Mouse (Mus musculus) embryonic facial prominence, embryonic 10.5 days (tissue): ENCODE results near the gene Irx5. TPM values are rescaled to one million over a fixed set of nuclear protein-coding genes. Genes with fewer than 3 reads are reported as not detected.

Source experiments
- DNase-seq: peaks from one replicate; pipeline ENCODE4 v3.0.0-alpha.2; 2017; ENCODE audit warnings: low spot score
- H3K27ac ChIP-seq: fragments of 300-500 bp; sonication (generic); replicated peaks from 2 replicates; pipeline ENCODE4 v1.5.1; 2016; ENCODE audit warnings: mild to moderate bottlenecking
- H3K27me3 ChIP-seq: fragments of 300-500 bp; sonication (generic); replicated peaks from 2 replicates; pipeline ENCODE4 v1.6.1; 2016; ENCODE audit warnings: low read depth, mild to moderate bottlenecking; ENCODE audit not compliant: poor library complexity, severe bottlenecking
- H3K36me3 ChIP-seq: fragments of 300-500 bp; sonication (generic); replicated peaks from 2 replicates; pipeline ENCODE4 v1.6.1; 2016; ENCODE audit warnings: mild to moderate bottlenecking, moderate library complexity
- H3K4me1 ChIP-seq: fragments of 300-500 bp; sonication (generic); 2 replicates; pipeline ENCODE4 v1.6.1; 2016
- H3K4me3 ChIP-seq: fragments of 300-500 bp; sonication (generic); 2 replicates; pipeline ENCODE4 v1.5.1; 2016; ENCODE audit warnings: mild to moderate bottlenecking, moderate library complexity
- H3K9me3 ChIP-seq: fragments of 300-500 bp; sonication (generic); 2 replicates; pipeline ENCODE4 v1.6.1; 2016; ENCODE audit warnings: mild to moderate bottlenecking
- WGBS: fragments of 180-500 bp; shearing (Covaris S2); methylation state at CpG from one replicate; pipeline ENCODE4 v1.1.7; 2016; 5-methylcytosine and 5-hydroxymethylcytosine counted together
- polyA plus RNA-seq: library from polyadenylated mRNA; unstranded; fragments of >200 nt; fragmentation: Nextera tagmentation; extraction: Ambion mirVana; gene quantifications from 2 replicates; pipeline ENCODE4 v1.2.1, GENCODE M21; 2016

Irx5 gene
- polyA plus RNA-seq, 1 experiment from 2014 or later, result 9.5 TPM

GRCm38 (mm10) chr8:92354536-92355482 is 2.6 kb upstream of the Irx5 start:
- peak overlapping the region; percentile 94 for H3K27ac ChIP-seq
- no peaks in the 10 kb centered on the region for H3K9me3 ChIP-seq
- DNase-seq, result peak; percentile 34
- 3% methylated on average over 22 of the region's 22 CpGs for WGBS
- peaks cover 76% of the 10 kb centered on the region for H3K4me1 ChIP-seq
- peaks cover 4% of the 10 kb centered on the region; the same call in 1 of the 2 replicates for H3K36me3 ChIP-seq
- H3K27me3 ChIP-seq, result peaks cover 48% of the 10 kb centered on the region
- peak overlapping the region; percentile 79 for H3K4me3 ChIP-seq

GRCm38 (mm10) chr8:92355701-92356612 is 1.5 kb upstream of the Irx5 start:
- H3K4me1 ChIP-seq, result peaks cover 74% of the 10 kb centered on the region
- peaks cover 10% of the 10 kb centered on the region for H3K36me3 ChIP-seq
- peak; percentile 99 for DNase-seq
- peaks cover 59% of the 10 kb centered on the region for H3K27me3 ChIP-seq
- H3K27ac ChIP-seq, result peak overlapping the region; percentile 94
- H3K4me3 ChIP-seq, result peak overlapping the region; percentile 79
- no peaks in the 10 kb centered on the region for H3K9me3 ChIP-seq
- under 1% methylated on average over 93 of the region's 93 CpGs for WGBS

GRCm38 (mm10) chr8:92356613-92357375 is 631 bp upstream of the Irx5 start:
- under 1% methylated on average over 40 of the region's 40 CpGs for WGBS
- Histone ChIP-seq H3K4me1 (peaks cover 76% of the 10 kb centered on the region), H3K9me3 (no peaks in the 10 kb centered on the region), H3K27me3 (peaks cover 68% of the 10 kb centered on the region), H3K27ac (peak overlapping the region; percentile 94), H3K36me3 (peaks cover 10% of the 10 kb centered on the region), H3K4me3 (peak overlapping the region; percentile 79)
- no peak for DNase-seq

GRCm38 (mm10) chr8:92358141-92358999 is 945 bp downstream of the Irx5 start:
- Histone ChIP-seq H3K4me3 (peak overlapping the region; percentile 79), H3K27ac (peak overlapping the region; percentile 94), H3K36me3 (peaks cover 10% of the 10 kb centered on the region), H3K4me1 (peaks cover 79% of the 10 kb centered on the region), H3K27me3 (peaks cover 73% of the 10 kb centered on the region), H3K9me3 (no peaks in the 10 kb centered on the region)
- peak; percentile 77 for DNase-seq
- under 1% methylated on average over 80 of the region's 80 CpGs for WGBS

GRCm38 (mm10) chr8:92359000-92359832 is 1.8 kb downstream of the Irx5 start:
- WGBS, result 2% methylated on average over 35 of the region's 35 CpGs
- H3K27me3 ChIP-seq, result peaks cover 78% of the 10 kb centered on the region
- peaks cover 79% of the 10 kb centered on the region for H3K4me1 ChIP-seq
- DNase-seq, result peak; percentile 69
- H3K4me3 ChIP-seq, result peak overlapping the region; percentile 79
- peak overlapping the region; percentile 94 for H3K27ac ChIP-seq
- peaks cover 10% of the 10 kb centered on the region for H3K36me3 ChIP-seq
- no peaks in the 10 kb centered on the region for H3K9me3 ChIP-seq

GRCm38 (mm10) chr8:92359833-92360082 is 2.3 kb downstream of the Irx5 start:
- DNase-seq, result peak; percentile 79

GRCm38 (mm10) chr8:92360083-92360861 is 2.8 kb downstream of the Irx5 start:
- WGBS, result 1% methylated on average over 77 of the region's 77 CpGs
- H3K4me1 ChIP-seq, result peaks cover 80% of the 10 kb centered on the region
- peaks cover 10% of the 10 kb centered on the region for H3K36me3 ChIP-seq
- H3K9me3 ChIP-seq, result no peaks in the 10 kb centered on the region
- DNase-seq, result peak; percentile 68
- H3K4me3 ChIP-seq, result peak overlapping the region; percentile 79
- H3K27ac ChIP-seq, result peak overlapping the region; percentile 94
- H3K27me3 ChIP-seq, result peaks cover 89% of the 10 kb centered on the region

More at GRCm38 (mm10) chr8:92359833-92360082, 2.3 kb downstream of the Irx5 start:
- 2% methylated on average over 21 of the region's 21 CpGs for WGBS
- no peaks in the 10 kb centered on the region for H3K9me3 ChIP-seq
- peaks cover 83% of the 10 kb centered on the region for H3K27me3 ChIP-seq
- H3K4me1 ChIP-seq, result peaks cover 79% of the 10 kb centered on the region
- H3K4me3 ChIP-seq, result peak overlapping the region; percentile 79
- peak overlapping the region; percentile 94 for H3K27ac ChIP-seq
- peaks cover 10% of the 10 kb centered on the region for H3K36me3 ChIP-seq

- Histone ChIP-seq H3K9me3 (no peaks in the 10 kb centered on the region), H3K27me3 (peaks cover 99% of the 10 kb centered on the region), H3K4me1 (peaks cover 88% of the 10 kb centered on the region), H3K27ac (peak overlapping the region; percentile 70; the same call in 1 of the 2 replicates), H3K36me3 (peaks cover 10% of the 10 kb centered on the region), H3K4me3 (peak overlapping the region; percentile 79)
- peak; percentile 82 for DNase-seq
- WGBS, result 2% methylated on average over 25 of the region's 25 CpGs
Measured at GRCm38 (mm10) chr8:92361546-92362351, 4.3 kb downstream of the Irx5 start.

GRCm38 (mm10) chr8:92362396-92363115 is 5.1 kb downstream of the Irx5 start:
- DNase-seq, result peak; percentile 41

More at GRCm38 (mm10) chr8:92362396-92363115, 5.1 kb downstream of the Irx5 start:
- WGBS, result 2% methylated on average over 15 of the region's 15 CpGs
- Histone ChIP-seq H3K4me3 (peak overlapping the region; percentile 79), H3K27ac (0 out of 2 replicates have a peak overlapping the region, but pooled peaks have one; percentile 70), H3K4me1 (peaks cover 84% of the 10 kb centered on the region), H3K27me3 (peaks cover 99% of the 10 kb centered on the region), H3K9me3 (no peaks in the 10 kb centered on the region), H3K36me3 (peaks cover 10% of the 10 kb centered on the region)
